Mouse (Mus musculus) cerebellum, postnatal 14 days (tissue): ENCODE measurements around the gene Srgap1.

Source experiments
- DNase-seq, 2 experiments: peaks; one replicate each; pipeline ENCODE4 v3.0.0; 2021; ENCODE audit warnings: mixed read lengths in 2 of 2

Gene Srgap1

DNA sequence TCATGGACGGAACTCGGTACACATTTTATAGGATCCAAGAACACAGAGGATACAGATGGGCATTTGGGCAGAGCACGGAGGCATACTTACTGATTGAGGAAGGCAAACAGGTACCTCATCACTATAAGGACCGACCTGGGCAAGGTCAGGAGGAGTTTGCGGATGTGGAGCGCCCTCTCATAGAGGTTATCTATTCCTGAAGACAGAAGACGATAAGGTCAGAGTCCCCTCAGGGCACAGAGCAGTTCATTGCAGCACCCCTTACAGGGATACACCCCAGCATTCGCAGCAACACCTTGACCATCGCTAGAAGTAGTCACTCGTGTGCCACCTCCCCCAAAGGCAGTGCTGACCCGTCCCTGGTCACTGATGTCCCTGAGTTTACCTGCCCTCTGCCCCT lies 239.3 kb downstream of the Srgap1 start:
- DNase-seq, result no peak

DNA sequence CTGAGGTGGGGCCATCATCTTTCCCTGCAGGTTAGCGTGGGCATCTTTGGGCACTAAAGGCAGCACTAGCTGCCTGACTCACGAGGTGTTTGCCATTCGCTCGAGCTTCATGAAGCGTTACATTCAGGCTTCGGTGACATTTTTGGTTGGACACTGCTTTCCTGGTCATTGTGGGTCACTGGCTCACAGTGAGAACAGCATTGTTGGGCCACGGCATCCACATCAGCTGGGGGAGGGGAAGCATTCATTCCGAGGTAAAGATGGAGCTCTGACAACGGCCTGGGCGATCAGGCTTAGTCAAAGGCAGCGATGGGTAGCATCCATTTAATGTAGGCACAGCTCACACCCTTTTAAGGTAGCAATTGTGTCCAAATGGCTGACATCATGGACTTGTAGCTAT lies 240.3 kb downstream of the Srgap1 start:
- DNase-seq, result no peak

DNA sequence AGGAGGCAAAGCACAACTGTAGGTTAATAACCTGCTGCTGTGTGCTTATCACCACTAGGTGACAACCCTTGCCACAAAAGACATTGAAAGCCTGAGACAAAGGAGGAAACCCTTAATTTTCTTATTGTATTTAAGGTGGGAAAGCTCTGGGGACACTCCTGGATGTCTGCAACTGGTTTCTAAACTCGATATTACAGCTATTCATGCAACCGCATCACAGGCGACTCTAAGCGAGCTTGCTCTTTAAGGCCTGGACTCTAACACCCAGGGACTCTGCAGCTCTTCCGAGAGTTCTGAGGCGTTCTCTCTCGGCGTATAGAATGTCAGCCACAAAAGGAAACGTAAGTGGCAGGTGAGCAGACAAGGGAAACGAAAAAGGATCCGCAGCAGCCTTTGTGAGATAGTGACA lies 241.2 kb downstream of the Srgap1 start:
- no peak for DNase-seq

DNA sequence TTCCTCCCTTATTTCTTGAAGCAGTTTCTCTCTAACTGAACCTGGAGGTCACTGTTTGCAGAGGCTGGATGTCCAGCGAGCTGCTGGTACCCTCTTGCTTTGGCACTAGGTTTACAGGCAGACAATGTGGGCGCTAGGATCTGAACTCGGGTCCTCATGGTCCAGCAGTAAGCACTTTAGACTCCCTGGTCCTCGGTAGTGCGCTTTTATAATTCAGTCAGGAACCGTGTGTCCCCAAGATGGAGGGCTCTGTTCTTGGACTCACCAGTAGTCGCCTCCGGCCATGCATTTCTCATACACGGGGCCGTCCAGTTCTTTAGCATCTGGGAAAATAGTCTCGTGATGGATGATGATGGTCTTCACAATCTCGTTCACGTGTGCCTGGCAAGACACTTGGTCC lies 242.6 kb downstream of the Srgap1 start:
- DNase-seq, result no peak

DNA sequence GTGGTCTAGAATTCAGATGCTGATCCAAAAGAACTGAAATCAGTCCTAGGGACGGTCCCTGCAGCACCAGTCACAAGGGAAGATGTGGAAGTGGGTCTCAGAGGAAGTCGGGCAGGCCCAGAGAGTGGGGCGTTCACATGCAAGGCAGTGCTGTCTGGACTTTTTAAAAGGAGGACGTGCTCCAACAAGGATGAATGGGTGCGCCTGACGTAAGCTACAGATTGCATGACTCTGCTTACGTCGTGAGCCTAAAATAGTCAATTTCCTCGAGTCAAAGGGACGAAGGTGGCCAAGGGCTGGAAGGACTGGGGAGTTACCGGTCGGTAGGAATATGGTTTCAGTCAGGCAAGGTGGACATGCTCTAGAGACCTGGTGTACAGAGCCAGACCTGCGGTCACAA lies 247.1 kb downstream of the Srgap1 start:
- DNase-seq, result no peak

DNA sequence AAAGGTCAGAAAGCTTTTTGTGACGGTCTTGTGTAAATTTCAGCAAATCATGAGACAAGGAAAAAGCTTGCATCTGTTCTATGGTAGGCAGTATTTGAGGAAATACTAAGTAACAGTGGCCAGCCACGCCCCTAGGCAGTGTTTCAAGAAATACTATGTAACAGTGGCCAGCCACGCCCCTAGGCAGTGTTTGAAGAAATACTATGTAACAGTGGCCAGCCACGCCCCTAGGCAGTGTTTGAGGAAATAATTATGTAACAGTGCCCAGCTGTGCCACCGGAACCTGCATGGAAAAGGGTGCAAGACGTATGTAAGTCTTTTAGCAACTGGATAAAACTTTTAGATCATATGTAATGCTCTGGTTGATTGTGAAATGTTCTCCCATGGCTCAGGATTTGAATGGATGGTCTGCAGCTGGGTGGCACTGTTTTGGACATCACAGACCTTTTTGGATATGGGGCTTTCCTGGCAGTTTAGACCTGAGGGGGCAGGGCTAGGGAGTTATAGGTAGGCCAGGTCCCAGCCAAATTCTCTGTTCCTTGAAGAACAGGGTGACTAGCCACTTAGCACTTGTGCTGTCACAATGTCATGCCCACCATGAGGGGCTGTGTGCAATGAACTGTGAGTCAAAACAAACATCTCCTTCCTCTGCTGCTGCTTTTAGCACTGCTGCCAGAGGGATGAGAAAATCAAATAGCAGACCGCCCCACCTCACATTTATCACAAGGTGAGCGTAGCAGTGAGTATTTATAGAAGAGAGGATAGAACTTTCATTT lies 250.9 kb downstream of the Srgap1 start:
- DNase-seq, result no peak

DNA sequence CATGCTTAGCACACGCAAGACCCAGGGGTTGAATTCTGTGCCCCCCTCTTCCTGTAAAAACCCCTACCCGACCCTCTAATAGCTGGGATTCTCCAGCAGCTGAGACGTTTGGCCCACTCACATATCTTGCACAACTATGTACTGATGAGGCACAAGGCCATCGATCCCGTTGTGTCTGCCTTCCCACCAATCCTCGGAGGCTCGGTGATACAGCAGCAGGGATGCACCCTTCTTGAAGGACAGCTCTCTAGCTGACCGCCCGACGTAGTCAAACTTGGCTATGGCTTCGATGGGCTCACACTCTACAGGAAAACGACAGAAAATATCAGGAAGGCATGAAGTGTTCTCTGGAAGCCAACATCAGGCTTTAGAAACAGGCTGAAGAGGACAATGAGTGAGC lies 252.6 kb downstream of the Srgap1 start:
- no peak for DNase-seq

DNA sequence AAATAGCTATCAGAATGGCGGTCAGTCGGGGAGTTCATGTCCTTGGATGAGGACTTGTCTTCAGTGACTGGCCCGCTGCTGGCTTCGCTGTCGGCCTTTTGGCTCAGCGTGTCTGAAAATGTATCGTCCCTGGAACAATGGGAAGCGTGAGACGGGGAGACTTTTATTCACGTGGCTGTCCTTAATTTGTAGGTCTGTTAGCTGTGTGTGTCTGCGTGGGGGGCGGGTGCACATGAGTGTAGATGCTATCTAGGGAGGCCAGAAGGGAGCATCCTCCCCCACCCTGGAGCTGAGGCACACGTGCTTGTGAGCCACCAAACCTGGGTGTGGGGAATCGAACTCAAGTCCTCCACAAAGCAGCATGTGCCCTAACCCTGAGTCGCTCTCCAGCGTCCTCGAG lies 254.5 kb downstream of the Srgap1 start:
- DNase-seq, result no peak

DNA sequence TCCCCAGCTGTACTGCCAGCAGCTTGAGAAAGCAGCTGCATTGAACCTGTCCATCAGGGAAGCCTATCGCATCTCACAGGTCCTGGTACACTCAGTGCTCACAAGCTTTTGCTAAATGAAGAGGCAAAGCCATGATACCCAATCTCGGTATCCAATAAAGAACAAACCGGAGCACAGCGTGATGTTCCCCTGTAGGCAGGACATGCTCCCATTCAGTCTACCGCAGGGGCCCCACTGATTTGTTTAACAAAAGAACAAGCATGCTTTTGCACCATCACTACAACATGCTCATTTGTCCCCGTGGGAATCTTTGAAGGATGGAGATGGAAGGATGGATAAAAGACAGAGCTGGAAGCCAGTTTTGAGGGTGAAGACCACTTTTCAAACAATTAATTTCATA lies 257.0 kb downstream of the Srgap1 start:
- no peak for DNase-seq

DNA sequence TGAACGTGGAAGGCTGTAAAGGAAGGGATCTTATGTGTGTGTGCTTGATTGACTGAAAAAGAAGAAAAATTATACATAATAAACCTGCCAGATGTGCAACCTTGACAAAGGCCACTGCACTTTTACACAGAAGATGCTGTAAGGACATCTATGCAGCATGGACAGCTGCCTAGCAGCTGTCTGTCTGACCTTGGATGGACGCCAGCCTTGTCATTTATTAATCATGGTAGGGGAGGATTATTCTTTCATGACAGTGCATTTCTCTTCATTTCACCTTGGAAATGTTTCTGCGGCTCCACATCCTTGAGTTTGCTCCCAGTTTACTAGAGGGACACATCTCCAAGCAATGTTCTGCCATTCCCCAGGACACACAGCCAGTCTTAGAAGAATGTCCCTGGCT lies 258.6 kb downstream of the Srgap1 start:
- no peak for DNase-seq

DNA sequence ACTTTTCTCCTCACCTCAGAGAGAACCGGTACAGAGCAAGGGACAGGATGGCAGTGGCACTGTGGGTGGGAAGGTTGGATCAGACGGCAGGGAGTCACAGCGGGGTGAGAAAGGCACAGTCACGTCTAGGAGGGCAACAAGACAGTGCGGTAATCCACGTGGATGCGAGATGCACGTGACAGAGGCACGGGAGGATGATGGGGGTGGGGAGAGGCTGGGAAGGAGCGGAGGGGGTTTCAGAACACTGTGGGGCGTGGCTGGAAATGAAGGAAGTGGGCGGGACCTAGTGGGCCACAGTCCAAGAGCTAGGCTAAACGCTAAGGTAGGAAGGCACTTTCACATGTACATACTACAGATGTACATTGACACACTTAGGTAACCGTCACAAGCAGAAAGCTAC lies 266.0 kb downstream of the Srgap1 start:
- no peak for DNase-seq

DNA sequence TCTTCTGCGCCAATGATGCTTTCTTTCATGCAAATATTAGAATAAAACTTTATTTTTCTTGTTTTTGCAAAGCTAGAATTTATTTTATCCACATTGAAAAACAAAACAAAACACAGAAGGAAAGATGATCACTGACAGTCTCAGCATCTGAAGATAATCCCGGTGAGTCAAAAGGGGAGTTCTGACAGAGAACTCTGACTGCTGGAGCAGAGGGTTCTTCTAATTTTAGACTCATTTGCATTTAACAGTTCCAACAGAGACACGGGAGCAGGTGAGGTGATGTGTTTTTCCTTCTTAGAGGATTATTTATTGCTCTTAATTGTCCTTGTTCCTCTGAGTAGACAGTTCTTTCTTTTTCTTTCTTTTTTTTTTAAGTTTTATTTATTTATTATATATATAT lies 271.1 kb downstream of the Srgap1 start:
- DNase-seq, result no peak

DNA sequence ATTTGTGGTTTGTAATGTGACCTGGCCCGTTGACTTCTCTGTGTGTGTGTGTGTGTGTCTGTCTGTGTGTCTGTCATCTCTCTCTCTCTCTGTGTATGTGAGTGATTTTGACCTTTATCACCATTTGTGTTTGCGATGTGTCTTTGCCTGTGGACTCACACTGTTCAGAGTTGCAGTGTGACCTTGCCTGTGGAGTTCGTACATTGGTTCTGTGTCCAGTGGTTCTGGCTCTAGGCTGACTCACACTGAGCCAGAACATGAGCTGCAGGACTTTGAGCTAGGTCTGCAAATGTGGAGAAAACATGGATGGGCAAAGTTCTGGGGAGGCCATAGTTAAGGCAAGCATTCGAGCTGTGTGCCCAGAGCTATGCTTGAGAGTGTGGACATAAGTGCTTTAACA lies 273.3 kb downstream of the Srgap1 start:
- no peak for DNase-seq

DNA sequence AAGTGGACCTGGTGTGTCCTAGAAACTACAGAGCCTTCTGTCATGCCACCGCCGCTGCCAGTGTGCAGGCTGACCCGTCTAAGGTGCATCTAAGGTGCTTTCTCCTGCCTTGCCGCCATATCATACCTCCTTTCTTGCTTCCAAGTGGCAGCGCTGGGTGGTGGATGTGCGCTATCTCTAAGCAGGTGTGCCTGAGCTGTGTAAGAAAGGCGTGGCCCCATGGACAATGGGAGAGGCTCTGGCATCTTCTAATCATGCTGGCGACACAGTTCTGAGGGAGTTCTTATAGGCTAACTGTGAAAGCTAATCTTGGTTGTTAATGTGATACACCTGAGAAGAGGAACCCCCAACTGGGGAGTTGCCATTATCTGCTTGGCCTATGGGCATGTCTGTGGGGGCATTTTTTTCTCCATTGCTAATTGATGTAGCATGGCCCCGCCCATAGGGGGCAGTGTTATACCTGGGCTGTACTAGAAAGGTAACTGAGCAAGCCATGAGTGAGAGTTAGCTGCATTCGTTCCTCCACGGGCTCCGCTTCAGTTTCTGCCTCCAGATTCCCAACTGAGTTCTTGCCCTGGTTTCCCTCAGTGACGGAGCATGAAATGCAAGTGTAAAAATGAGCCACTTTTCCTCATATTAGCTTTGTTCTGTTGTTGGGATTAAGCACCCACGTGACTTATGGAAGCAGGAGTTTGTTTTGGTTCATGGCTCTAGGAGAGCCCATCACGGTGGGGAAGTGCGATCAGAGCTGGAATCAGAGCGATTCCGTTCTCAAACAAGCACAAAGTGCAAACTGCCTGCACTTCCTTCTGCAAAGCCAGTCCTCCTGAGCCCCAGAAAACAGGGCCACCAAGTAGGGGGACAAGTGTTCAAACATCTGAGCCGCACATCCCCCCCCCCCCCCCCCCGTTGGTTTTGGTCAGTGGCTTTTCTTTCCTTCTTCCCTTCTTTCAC lies 276.2 kb downstream of the Srgap1 start:
- DNase-seq, result peak; percentile 13 to 21

DNA sequence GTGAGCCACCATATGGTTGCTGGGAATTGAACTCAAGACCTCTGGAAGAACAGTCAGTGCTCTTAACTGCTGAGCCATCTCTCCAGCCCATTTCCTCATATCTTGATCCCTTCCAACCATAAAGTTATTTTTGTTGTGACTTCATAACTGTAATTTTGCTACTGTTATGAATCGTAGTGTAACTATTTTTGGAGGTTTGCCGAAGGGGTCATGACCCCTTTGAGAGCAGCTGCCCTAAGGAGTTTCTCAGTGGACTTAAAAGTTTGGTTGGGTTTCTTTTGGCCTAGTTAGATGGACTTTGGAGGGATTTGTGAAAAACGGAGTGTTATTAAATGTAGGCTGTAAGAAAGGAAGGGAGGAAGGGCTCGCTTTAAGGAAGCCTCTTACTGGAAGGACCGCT lies 277.4 kb downstream of the Srgap1 start:
- DNase-seq, result no peak

DNA sequence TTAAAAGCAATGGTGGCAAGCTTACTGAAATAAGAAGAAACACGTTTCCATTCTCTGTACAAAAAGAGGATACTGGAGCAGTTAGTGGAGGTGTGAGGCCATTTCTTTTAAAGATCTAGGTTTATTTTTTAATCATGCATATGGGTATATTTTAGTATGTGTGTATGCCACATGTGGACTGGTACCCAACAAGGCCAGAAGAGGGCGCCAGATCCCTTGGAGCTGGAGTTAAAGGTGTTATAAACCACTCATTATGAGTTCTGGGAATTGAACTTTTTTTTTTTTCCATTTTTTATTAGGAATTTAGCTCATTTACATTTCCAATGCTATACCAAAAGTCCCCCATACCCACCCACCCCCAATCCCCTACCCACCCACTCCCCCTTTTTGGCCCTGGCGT lies 279.8 kb downstream of the Srgap1 start:
- DNase-seq, result peak in 1 of 2 experiments; percentile 40

DNA sequence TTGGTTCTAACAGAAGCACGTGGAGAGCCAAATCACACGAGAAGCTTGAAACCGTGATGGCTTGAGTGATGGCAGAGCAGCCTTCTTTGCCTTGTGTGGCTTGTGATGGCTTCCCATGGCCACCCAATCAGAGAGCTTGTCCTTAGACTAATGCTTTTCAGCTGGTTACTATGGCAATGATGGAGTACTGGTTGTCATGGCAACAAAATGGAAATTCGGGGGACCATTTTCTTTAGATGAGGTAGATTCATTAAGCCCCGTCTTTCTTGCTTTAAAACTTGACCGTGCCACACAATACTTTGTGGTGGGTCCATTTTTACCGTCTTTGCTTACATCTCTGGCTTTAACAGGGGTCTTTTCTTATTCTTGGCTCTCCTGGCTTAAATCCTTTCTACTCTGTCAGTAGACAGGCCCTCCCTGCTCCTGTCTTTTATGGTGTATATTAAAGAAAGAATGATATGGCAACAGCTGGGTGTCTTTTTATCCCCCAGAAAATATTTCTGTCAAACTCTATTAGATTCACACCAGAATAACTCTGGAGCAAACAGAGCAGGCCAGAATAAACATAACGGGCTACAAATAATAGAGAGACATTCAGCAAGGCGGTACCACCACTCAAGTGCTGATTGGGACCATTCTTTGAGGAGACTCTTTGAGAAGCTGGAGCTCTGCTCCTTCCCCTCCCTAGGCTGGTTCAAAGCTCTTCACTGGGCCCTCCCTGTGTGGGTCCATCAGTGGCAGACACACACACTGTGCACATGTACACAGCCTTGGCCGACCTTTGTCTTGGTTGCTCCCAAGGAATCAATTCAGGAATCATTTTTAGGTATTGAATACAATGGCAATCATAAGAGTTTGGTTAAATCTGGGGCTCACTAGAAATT lies 281.7 kb downstream of the Srgap1 start:
- no peak for DNase-seq

DNA sequence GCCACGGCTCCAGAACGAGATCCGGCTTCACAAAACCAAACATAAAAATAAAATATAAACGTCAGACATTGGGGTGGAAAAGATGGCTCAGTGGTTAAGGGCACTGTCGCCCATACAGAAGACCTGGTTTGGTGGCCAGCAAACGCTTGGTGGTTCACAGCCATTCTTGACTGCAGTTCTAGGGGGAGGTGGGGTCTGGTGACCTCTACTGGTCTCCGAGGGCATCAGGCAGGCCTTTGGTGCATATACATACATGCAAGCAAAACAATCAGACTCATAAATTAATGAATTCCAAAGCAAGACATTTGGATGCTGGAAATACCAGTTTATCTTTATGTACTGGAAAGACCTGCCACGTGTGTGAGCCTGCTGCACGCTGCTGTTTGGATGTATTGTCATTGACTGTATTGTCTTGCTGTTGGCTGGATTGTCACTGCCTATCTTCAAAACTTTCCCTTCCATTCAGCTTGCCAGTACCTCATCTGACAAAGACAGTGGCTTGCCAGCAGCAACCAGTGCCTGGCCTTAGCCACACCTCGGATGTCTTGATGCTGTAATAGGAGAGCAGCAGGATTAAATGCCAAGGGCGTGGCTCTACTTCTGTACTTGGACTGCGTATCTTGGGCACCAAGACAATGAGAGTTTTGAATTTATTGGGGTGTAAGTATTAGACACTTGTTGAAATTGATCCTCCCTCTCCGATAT lies 282.5 kb downstream of the Srgap1 start:
- no peak for DNase-seq

DNA sequence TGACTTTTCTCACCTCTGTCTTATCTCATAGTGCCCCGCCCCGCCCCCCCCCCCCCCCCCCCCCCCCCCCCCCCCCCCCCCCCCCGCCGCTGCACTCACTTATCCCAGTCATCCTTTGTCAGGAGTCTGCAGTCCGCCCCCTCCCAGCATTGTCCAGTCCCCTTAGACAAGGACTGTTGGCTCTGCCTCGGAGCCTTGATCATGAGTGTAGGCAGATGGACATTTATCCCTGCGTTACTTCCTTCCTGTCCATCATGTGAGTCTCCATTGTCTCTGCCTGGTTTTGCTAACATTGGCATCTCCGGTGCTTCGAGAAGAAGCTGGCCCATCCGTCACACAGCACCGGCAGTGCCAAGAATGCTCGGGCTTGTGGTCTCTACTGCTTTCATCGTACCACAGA lies 283.9 kb downstream of the Srgap1 start:
- no peak for DNase-seq

DNA sequence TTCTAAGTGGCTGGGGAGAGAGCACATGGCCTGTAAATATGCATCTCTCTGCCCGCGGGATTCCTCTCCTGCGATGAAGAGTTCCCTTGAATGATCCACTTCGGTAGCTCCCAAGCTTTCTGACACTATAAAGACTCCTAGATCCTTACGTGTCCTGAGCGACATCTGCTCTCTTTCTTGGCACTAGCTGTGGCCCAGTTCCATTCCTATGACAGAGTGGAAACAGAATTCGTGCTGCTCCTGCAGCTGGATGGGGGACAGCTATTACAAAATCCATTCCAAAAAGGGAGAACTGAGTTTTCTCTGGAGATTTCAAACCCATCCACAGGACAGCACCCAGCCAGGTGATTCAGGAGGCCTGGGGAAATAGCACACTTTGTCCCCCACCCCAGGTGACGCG lies 285.0 kb downstream of the Srgap1 start:
- no peak for DNase-seq

DNA sequence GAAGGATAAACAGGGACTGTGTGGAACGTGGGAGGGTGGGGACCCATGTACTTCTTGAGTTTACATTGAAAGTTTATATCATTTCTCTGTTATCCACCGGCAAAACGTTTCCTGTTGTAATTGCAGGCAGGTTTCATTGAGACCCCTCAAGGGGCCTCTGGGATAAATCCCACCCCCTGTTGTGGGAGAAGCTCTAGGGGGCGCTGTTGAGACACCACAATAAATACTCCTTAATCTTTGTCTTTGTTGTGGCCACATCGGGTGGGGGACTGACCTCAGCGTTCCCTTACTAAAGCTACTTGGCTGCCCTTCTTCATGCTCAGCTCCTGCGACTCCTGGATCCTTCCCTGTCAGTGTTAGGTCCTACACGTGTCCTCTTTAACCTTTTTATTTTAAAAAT lies 288.0 kb downstream of the Srgap1 start:
- peak in 1 of 2 experiments; percentile 12 for DNase-seq

DNA sequence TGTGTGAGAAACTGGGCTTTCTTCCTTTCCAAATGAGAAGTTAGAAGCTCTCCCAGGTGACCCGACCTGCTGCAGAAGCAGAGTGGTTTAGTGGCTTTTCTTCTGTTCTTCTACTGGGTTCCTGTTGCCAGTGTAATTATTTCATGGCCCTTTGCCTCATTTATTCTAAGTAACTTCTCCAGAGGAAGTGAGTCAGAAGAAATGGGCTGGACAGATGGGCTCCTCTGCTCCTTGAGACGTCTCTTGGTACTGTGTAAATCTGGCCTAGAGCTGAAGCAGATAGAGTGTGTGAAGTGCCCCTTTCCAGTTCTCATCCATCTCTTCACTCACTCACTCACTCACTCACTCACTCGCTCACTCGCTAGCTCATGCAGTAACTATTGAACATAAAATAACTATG lies 290.4 kb downstream of the Srgap1 start:
- no peak for DNase-seq
